Mouse (Mus musculus) kidney, postnatal 25 days (tissue): Measurements from ENCODE around the gene Xpa.

Experiments
- DNase-seq, 2 experiments: peaks; one replicate each; pipeline ENCODE4 v3.0.0; 2021; ENCODE audit warnings: mixed read lengths in 2 of 2

The Xpa gene

GRCm38 (mm10) chr4:46144323-46144722, 51.8 kb downstream of the Xpa start:
- DNase-seq: peak in 1 of 2 experiments; percentile 17

GRCm38 (mm10) chr4:46138287-46139222, 57.6 kb downstream of the Xpa start, which contains the start of the genes Ncbp1 and Tstd2:
Ncbp1 (plus strand) TSS chr4:46138613.
Tstd2 (minus strand) TSS chr4:46138694.
- DNase-seq: peak; percentile 92 to 94

DNA sequence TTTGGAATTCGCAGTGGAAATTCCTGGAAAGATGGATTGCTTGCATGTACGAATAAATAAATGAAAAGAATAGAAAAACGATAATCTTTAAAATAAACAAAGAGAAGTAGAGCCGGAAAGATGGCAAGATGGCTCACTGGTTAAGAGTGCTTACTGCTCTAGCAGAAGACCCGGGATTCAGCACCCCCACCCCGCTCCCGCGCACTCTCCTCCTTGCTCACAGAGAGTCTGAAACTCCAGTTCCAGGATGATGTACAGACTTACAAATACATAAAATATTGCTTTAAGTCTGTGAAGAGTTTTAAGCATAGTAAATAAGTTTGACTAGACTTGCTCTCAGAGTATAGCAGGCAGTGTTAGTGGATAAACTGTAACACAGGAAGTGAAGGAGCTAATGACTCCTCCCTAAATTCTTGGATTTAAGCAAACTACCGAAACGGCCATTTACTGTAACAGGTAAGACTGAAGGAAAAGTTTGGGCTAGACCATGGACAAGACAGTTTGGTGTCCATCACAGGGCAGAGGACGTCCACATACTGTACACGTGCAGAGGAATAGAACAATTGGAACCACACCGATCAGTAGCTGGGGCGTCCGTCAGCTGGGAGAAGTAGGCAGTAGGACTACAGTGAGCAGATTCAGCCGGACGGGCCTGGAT, 58.4 kb downstream of the Xpa start:
- no peak for DNase-seq

DNA sequence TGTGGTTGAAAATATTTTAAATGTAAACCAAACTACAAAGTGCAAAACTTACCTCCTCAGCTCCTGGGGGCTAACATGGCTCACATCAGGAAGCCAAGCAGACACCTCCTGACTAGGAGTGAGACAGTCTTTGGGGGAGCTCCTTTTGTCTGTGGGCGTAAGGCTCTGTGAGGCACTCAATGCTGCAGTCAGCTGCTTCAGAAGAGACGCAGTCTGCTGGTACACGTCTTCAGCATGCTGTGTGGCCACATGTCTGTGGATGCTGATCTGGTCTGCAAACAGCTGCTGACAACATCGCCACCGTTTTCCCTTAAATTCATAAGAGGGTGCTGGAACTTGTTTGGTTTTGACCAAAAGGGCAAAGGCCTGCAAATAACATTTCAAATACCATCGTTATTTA, 64.3 kb downstream of the Xpa start:
- no peak for DNase-seq

GRCm38 (mm10) chr4:46130221-46130620, 65.9 kb downstream of the Xpa start:
- DNase-seq: peak; percentile 64 to 74

GRCm38 (mm10) chr4:46129311-46130004, 66.7 kb downstream of the Xpa start:
- DNase-seq: peak; percentile 66 to 88

- DNase-seq: peak; percentile 75 to 81
Measured at GRCm38 (mm10) chr4:46126541-46126940, 69.6 kb downstream of the Xpa start.

GRCm38 (mm10) chr4:46123358-46123757, 72.8 kb downstream of the Xpa start:
- no peak for DNase-seq

GRCm38 (mm10) chr4:46120767-46121166, 75.3 kb downstream of the Xpa start:
- DNase-seq: no peak

DNA sequence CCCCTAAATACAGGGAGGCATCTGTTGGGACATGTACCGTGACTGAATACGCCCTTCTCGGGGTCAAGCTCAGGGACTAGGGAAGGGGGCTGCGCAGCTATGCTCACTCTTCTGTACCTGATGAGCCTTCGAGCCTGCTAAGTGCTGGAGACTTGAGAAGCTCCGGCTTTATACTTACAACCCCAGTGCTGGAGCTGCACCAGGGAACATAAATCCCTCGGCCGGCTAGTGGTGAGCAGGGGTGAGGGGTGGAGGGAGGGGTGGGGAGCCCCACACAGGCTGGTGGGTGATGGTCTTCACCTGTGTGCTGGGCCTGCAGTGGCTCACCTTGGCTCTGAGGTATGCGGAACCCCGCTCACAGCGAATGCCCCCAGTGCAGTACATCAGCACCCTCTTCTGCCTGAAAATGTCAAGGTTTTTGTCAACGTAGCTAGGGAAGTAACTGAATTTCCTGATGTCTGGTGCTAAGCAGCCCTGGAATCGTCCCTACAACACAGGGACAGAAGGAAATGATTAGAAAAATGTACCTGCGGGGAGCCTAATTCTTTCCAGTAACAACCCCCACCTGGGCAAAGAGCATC, 76.5 kb downstream of the Xpa start:
- DNase-seq: no peak

DNA sequence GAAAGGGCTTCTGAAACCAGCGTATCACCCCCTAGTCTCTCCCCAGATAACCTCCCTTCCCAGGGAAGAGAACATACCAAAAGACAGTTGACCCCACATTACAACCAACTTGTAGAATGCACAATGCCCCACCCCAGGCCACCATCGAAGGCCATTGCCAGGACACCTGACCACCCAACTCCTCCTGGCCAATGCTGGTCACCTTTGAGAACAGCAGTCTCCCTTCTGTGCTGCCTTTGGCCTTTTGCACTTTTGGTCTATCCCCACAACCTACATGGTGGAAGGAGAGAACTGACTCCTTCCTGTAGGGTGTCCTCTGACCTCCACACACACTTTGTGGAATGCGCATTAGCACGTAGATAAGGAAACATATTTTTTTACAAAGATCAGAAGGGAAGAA, 78.6 kb downstream of the Xpa start:
- DNase-seq: no peak

DNA sequence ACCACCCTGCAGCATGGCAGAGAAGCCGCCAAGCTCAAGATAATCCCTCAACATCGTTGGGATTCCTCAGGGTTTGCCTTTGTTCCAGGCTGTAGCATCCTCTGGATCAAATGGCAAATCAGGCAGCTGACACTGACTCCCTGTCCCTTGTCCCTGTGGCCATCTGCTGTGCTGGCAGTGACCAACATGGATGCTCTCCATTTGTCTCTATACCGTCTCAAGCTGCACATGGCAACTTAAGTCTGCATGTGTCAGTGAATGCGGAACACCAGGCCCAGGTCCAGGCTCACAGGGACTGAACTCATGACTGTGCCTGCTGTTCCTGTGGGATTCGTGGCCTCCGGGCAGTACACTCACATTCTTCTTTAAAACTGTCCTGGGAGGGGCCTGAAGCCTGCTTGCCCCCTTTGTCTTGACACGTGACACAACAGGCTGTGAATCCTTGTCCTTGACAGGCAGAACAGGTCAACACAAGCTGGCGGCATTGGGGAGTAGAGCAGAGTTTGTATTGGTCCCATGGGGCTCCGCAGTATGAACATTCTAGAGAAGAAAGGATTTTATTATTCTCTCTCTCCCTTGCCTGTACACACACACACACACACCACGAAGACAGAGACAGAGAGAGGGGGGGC, 79.5 kb downstream of the Xpa start:
- DNase-seq: peak; percentile 7 to 52

DNA sequence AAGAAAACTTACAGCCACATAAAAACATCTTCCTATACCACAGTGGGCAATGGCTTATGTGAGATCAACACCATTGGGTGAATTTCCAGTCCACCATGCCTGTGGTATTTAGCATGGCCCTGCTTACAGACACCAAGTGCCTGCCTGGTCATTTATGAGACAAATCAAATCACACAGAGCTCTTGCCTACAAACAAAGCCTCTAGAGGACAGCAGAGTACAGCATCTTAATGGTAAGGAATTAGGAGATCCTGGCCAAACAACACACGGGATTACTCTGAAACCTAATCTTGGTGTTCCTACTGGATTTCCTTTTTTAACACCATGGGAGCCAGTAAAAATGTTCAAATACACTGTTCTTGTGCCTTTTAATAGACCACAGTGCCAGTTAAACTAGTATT, 80.8 kb downstream of the Xpa start:
- no peak for DNase-seq

- no peak for DNase-seq
Measured at GRCm38 (mm10) chr4:46111361-46111760, 84.8 kb downstream of the Xpa start.

DNA sequence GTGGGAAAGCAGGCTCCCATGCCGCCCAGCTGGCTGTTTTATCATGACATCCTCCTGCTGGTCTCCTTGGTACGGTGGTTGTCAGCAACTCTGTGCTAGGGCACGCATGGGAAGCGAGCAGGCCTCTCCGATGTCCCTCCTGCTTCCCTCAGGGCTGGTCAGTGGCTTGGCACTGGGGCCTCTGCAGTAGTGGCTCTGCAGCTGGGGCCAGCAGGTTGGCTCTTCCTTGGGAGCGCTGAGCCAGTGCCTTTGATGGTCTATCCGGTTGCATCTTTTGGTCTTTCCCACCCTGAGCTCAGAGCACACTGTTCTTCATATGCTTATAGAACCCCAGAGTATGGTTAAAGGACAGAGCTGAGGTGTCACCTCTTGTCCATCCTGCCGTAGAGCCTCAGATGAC, 86.0 kb downstream of the Xpa start:
- DNase-seq: no peak
